Mouse (Mus musculus): ENCODE data around the gene Dcpp3. TPM values are rescaled to one million over a fixed set of nuclear protein-coding genes. Genes with fewer than 3 reads are reported as not detected.
"Not testable (repeated sequence)": the region's sequence is repeated elsewhere in the genome, so short reads cannot be mapped to it uniquely, and the experiment has no call there.

The Dcpp3 gene
- polyA plus RNA-seq, 1 experiment from 2014 or later, result not detected

GRCm38 (mm10) chr17:23925090-23925493 is 7.8 kb downstream of the Dcpp3 start:
- Histone ChIP-seq H3K36me3 (replicated peaks; ENCODE audit: control insufficient read depth, insufficient read depth, low read depth, low read length) (no peaks in the 10 kb centered on the region), H3K4me3 (ENCODE audit: low read depth, low read length) (peak overlapping the region; percentile 54), H3K4me2 (ENCODE audit: low read depth, low read length) (peak overlapping the region; percentile 72), H3K27me3 (ENCODE audit: control insufficient read depth, insufficient read depth, low read length) (no peaks in the 10 kb centered on the region), H3K4me1 (ENCODE audit: control insufficient read depth, insufficient read depth, low read length) (peaks cover 2% of the 10 kb centered on the region; the same call in 1 of the 2 replicates), H3K9me3 (replicated peaks; ENCODE audit: control insufficient read depth, low read length) (no peaks in the 10 kb centered on the region), H3K27ac (replicated peaks; ENCODE audit: low read depth, low read length) (peak overlapping the region; percentile 74), H3K9ac (replicated peaks; ENCODE audit: low read length) (peak overlapping the region; percentile 71)
- under 1% methylated on average over 14 of the region's 14 CpGs for WGBS
- ATAC-seq (replicated peaks; ENCODE audit: insufficient number of reproducible peaks, low FRiP score, low TSS enrichment, low read depth) (peak; percentile 82), DNase-seq (ENCODE audit: low spot score) (peak; percentile 76)

GRCm38 (mm10) chr17:23931157-23931556 is 13.9 kb downstream of the Dcpp3 start:
- no peaks in the 10 kb centered on the region for H3K36me3 ChIP-seq (replicated peaks; ENCODE audit: control insufficient read depth, insufficient read depth, low read depth, low read length)
- no peak overlapping the region for H3K27ac ChIP-seq (replicated peaks; ENCODE audit: low read depth, low read length)
- 85% methylated on average over 5 of the region's 5 CpGs for WGBS
- ATAC-seq (replicated peaks; ENCODE audit: insufficient number of reproducible peaks, low FRiP score, low TSS enrichment, low read depth) (no peak), DNase-seq (ENCODE audit: low spot score) (no peak)
- H3K4me1 ChIP-seq (ENCODE audit: control insufficient read depth, insufficient read depth, low read length), result no peaks in the 10 kb centered on the region
- H3K27me3 ChIP-seq (ENCODE audit: control insufficient read depth, insufficient read depth, low read length), result no peaks in the 10 kb centered on the region
- H3K9ac ChIP-seq (replicated peaks; ENCODE audit: low read length), result no peak overlapping the region
- H3K9me3 ChIP-seq (replicated peaks; ENCODE audit: control insufficient read depth, low read length), result no peaks in the 10 kb centered on the region
- H3K4me2 ChIP-seq (ENCODE audit: low read depth, low read length), result no peak overlapping the region
- H3K4me3 ChIP-seq (ENCODE audit: low read depth, low read length), result no peak overlapping the region

- H3K9me3 ChIP-seq (replicated peaks; ENCODE audit: control insufficient read depth, low read length), result no peaks in the 10 kb centered on the region
- no peak within 1 kb of the TSS for H3K9ac ChIP-seq (replicated peaks; ENCODE audit: low read length)
- H3K36me3 ChIP-seq (replicated peaks; ENCODE audit: control insufficient read depth, insufficient read depth, low read depth, low read length), result no peaks in the 10 kb centered on the region
- no peaks in the 10 kb centered on the region for H3K27me3 ChIP-seq (ENCODE audit: control insufficient read depth, insufficient read depth, low read length)
- H3K27ac ChIP-seq (replicated peaks; ENCODE audit: low read depth, low read length), result no peak within 1 kb of the TSS
- H3K4me2 ChIP-seq (ENCODE audit: low read depth, low read length), result no peak within 1 kb of the TSS
- DNase-seq (ENCODE audit: low spot score) (no peak), ATAC-seq (replicated peaks; ENCODE audit: insufficient number of reproducible peaks, low FRiP score, low TSS enrichment, low read depth) (no peak)
- H3K4me3 ChIP-seq (ENCODE audit: low read depth, low read length), result no peak within 1 kb of the TSS
- no peaks in the 10 kb centered on the region for H3K4me1 ChIP-seq (ENCODE audit: control insufficient read depth, insufficient read depth, low read length)
Measured at GRCm38 (mm10) chr17:23941372-23941771, 24.1 kb downstream of the Dcpp3 start, which contains the start of gene Sbp. Gene Sbp, plus strand, starts transcription at chr17:23941672.

- 73% methylated on average over 4 of the region's 4 CpGs for WGBS
- H3K4me1 ChIP-seq (ENCODE audit: control insufficient read depth, insufficient read depth, low read length); H3K4me2 ChIP-seq (ENCODE audit: low read depth, low read length); H3K27me3 ChIP-seq (ENCODE audit: control insufficient read depth, insufficient read depth, low read length); H3K4me3 ChIP-seq (ENCODE audit: low read depth, low read length); H3K36me3 ChIP-seq (replicated peaks; ENCODE audit: control insufficient read depth, insufficient read depth, low read depth, low read length); DNase-seq (ENCODE audit: low spot score); H3K9ac ChIP-seq (replicated peaks; ENCODE audit: low read length); H3K27ac ChIP-seq (replicated peaks; ENCODE audit: low read depth, low read length); H3K9me3 ChIP-seq (replicated peaks; ENCODE audit: control insufficient read depth, low read length); ATAC-seq (replicated peaks; ENCODE audit: insufficient number of reproducible peaks, low FRiP score, low TSS enrichment, low read depth): not testable (repeated sequence)
Measured at GRCm38 (mm10) chr17:23947486-23947885, 30.2 kb downstream of the Dcpp3 start.

- no peak overlapping the region for H3K4me3 ChIP-seq (ENCODE audit: low read depth, low read length)
- H3K27ac ChIP-seq (replicated peaks; ENCODE audit: low read depth, low read length), result no peak overlapping the region
- H3K27me3 ChIP-seq (ENCODE audit: control insufficient read depth, insufficient read depth, low read length), result no peaks in the 10 kb centered on the region
- no peak overlapping the region for H3K4me2 ChIP-seq (ENCODE audit: low read depth, low read length)
- no peak for DNase-seq (ENCODE audit: low spot score)
- H3K9me3 ChIP-seq (replicated peaks; ENCODE audit: control insufficient read depth, low read length), result no peaks in the 10 kb centered on the region
- no peaks in the 10 kb centered on the region for H3K4me1 ChIP-seq (ENCODE audit: control insufficient read depth, insufficient read depth, low read length)
- H3K36me3 ChIP-seq (replicated peaks; ENCODE audit: control insufficient read depth, insufficient read depth, low read depth, low read length), result no peaks in the 10 kb centered on the region
- no peak for ATAC-seq (replicated peaks; ENCODE audit: insufficient number of reproducible peaks, low FRiP score, low TSS enrichment, low read depth)
- 81% methylated on average over 2 of the region's 2 CpGs for whole genome bisulfite sequencing
- H3K9ac ChIP-seq (replicated peaks; ENCODE audit: low read length), result no peak overlapping the region
Measured at GRCm38 (mm10) chr17:23949068-23949467, 31.8 kb downstream of the Dcpp3 start.

- not testable (repeated sequence) for H3K4me3 ChIP-seq (ENCODE audit: low read depth, low read length); H3K9me3 ChIP-seq (replicated peaks; ENCODE audit: control insufficient read depth, low read length); H3K36me3 ChIP-seq (replicated peaks; ENCODE audit: control insufficient read depth, insufficient read depth, low read depth, low read length); H3K9ac ChIP-seq (replicated peaks; ENCODE audit: low read length); H3K4me1 ChIP-seq (ENCODE audit: control insufficient read depth, insufficient read depth, low read length); H3K27ac ChIP-seq (replicated peaks; ENCODE audit: low read depth, low read length); H3K4me2 ChIP-seq (ENCODE audit: low read depth, low read length); DNase-seq (ENCODE audit: low spot score); H3K27me3 ChIP-seq (ENCODE audit: control insufficient read depth, insufficient read depth, low read length); ATAC-seq (replicated peaks; ENCODE audit: insufficient number of reproducible peaks, low FRiP score, low TSS enrichment, low read depth)
- 77% methylated on average over 4 of the region's 4 CpGs for WGBS
Measured at GRCm38 (mm10) chr17:23950828-23951227, 33.6 kb downstream of the Dcpp3 start.

- Histone ChIP-seq H3K4me2 (ENCODE audit: low read depth, low read length) (no peak within 1 kb of the TSS), H3K4me1 (ENCODE audit: control insufficient read depth, insufficient read depth, low read length) (no peaks in the 10 kb centered on the region), H3K36me3 (replicated peaks; ENCODE audit: control insufficient read depth, insufficient read depth, low read depth, low read length) (no peaks in the 10 kb centered on the region), H3K9ac (replicated peaks; ENCODE audit: low read length) (no peak within 1 kb of the TSS), H3K4me3 (ENCODE audit: low read depth, low read length) (no peak within 1 kb of the TSS), H3K27me3 (ENCODE audit: control insufficient read depth, insufficient read depth, low read length) (no peaks in the 10 kb centered on the region), H3K9me3 (replicated peaks; ENCODE audit: control insufficient read depth, low read length) (no peaks in the 10 kb centered on the region), H3K27ac (replicated peaks; ENCODE audit: low read depth, low read length) (no peak within 1 kb of the TSS)
- DNase-seq (ENCODE audit: low spot score), result no peak
- WGBS, result 77% methylated on average over 5 of the region's 5 CpGs
- ATAC-seq (replicated peaks; ENCODE audit: insufficient number of reproducible peaks, low FRiP score, low TSS enrichment, low read depth), result no peak
Measured at GRCm38 (mm10) chr17:23955174-23955573, 37.9 kb downstream of the Dcpp3 start, which contains the start of gene Sbpl. Gene Sbpl, minus strand, starts transcription at chr17:23955274.

GRCm38 (mm10) chr17:23960084-23960738 is 43.0 kb downstream of the Dcpp3 start:
- peak overlapping the region; percentile 52 for H3K9ac ChIP-seq (replicated peaks; ENCODE audit: low read length)
- WGBS, result 37% methylated on average over 3 of the region's 3 CpGs
- H3K4me1 ChIP-seq (ENCODE audit: control insufficient read depth, insufficient read depth, low read length), result no peaks in the 10 kb centered on the region
- no peak overlapping the region for H3K27ac ChIP-seq (replicated peaks; ENCODE audit: low read depth, low read length)
- H3K27me3 ChIP-seq (ENCODE audit: control insufficient read depth, insufficient read depth, low read length), result no peaks in the 10 kb centered on the region
- no peak overlapping the region for H3K4me2 ChIP-seq (ENCODE audit: low read depth, low read length)
- no peak overlapping the region for H3K4me3 ChIP-seq (ENCODE audit: low read depth, low read length)
- H3K9me3 ChIP-seq (replicated peaks; ENCODE audit: control insufficient read depth, low read length), result no peaks in the 10 kb centered on the region
- peak; percentile 90 for ATAC-seq (replicated peaks; ENCODE audit: insufficient number of reproducible peaks, low FRiP score, low TSS enrichment, low read depth)
- peak; percentile 90 for DNase-seq (ENCODE audit: low spot score)
- H3K36me3 ChIP-seq (replicated peaks; ENCODE audit: control insufficient read depth, insufficient read depth, low read depth, low read length), result no peaks in the 10 kb centered on the region
